Mouse (Mus musculus): ENCODE measurements around the gene Mapk8. TPM values are rescaled to one million over a fixed set of nuclear protein-coding genes. Genes with fewer than 3 reads are reported as not detected.

Mapk8 gene
- 31.9 TPM for polyA plus RNA-seq (2021)

DNA sequence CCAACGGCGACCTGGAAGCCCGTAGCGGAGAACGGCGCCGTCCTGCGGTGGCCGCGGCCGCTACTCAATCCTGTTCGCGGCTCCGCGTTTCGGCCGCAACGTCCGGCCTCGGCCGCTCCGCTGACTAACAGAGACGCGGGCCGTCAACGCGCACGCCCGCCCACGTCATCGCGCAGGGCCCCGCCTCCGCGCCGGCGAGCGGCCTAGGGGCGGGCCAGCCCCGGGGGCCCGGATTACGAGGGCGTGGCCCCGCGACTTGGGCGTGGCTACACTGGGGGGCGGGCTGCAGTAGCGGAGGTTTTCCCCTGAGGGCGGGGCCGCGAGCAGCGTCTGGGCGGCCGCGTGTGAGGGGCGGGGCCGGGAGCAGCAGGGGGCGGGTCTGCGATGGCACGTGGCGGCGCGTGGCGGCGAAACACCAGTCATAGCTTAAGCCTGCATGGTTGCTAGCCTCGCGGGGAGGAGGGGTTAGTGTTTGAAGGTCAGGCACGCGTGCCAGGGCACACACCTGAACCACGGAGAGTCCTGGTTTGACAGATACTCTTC lies at the start of gene Mapk8:
Mapk8 (minus strand) TSS at position 132 of the 543 bp plus-strand sequence.
- peak; percentile 41 for DNase-seq (ENCODE audit: low read depth, low spot score)
- H3K27me3 ChIP-seq, result peaks cover 4% of the 10 kb centered on the region
- ChIA-PET CTCF (interaction anchor here (0.9 kb wide), 1 partner anchor 18 kb away, joined by 4 read pairs; no protein-coding TSS in a partner anchor), POLR2A (interaction anchor here (0.6 kb wide), 1 partner anchor 270 kb away, joined by 3 read pairs; no protein-coding TSS in a partner anchor)
- peak; percentile 97 for ATAC-seq
- in situ Hi-C loops (cut with MboI; ENCODE audit: low pct_unique_long_range_greater_than_20kb), result no loop called here
- TF ChIP-seq CTCF (IDR thresholded peaks at IDR 0.05), result peak; percentile 73

DNA sequence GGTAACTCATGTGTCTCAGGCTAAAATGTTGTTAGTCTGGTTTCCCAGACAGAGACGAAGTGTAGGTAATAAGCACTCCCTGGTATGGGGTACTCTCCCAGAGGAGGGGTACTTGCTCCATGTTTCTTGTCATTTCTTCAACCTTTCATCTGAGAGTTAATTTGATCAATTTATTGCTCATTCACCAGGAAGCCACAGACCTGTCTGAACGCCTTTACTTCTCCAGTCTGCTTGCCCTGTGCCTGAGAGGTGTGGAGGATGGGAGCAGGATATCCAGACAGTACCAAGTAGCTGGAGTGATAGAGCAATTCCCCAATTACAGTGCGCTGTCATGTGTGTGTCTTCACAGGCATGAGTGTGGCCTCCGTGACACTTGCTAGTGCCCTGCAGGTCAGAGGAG lies 48.3 kb upstream of the Mapk8 start:
- POLR2A ChIA-PET, result no interaction called here
- no peak for DNase-seq (ENCODE audit: low read depth, low spot score)

DNA sequence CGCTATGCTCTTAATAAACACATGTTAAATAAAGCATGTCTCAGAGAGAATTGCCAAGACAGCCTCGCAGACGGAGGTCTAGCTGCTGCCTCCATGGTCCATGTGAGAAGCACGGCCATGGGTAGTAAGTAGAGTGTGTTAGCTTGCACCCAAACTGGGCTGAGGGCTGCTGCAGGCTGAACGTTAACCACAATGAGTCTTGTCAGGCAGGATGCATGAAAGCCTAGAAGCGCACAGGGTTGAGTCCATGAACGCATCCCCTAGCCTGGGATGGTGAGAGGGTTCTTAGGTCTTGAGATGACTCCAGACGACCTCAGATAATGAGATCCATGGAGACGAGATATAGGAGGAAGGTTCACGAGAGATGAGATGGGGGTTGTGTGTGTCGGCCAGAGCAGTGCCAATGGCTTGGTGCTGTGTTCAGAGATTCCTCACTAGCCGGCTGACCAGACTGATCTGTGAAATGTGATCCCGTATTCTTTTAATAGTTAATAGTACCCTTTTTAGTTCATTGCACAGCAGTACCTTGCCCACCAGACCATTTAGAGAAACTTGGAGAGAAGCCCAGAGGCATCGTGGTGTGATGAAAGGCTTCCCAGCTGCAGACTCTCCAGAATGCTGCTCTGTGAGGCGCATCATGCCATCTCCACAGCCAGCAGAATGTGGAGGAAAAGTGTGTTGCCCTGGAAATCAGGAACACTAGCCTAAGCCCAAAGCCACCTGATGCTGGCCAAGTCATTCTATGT lies 41.0 kb upstream of the Mapk8 start:
- ChIA-PET CTCF (interaction anchor here (1.2 kb wide), 1 partner anchor 24 kb away, joined by 3 read pairs; no protein-coding TSS in a partner anchor), POLR2A (interaction anchor here (0.6 kb wide), 1 partner anchor 42 kb away, joined by 5 read pairs; no protein-coding TSS in a partner anchor)
- no peak for TF ChIP-seq CTCF (IDR thresholded peaks at IDR 0.05)
- peak; percentile 94 for DNase-seq (ENCODE audit: low read depth, low spot score)
- H3K27me3 ChIP-seq, result no peaks in the 10 kb centered on the region
- ATAC-seq, result peak; percentile 92
- in situ Hi-C loops (cut with MboI; ENCODE audit: low pct_unique_long_range_greater_than_20kb), result no loop called here

More for the DNA sequence above, 48.3 kb upstream of the Mapk8 start:
- TF ChIP-seq CTCF (IDR thresholded peaks at IDR 0.05), result no peak
- no peaks in the 10 kb centered on the region for H3K27me3 ChIP-seq
- CTCF ChIA-PET, result no interaction called here
- in situ Hi-C loops (cut with MboI; ENCODE audit: low pct_unique_long_range_greater_than_20kb), result no loop called here
- ATAC-seq, result no peak

DNA sequence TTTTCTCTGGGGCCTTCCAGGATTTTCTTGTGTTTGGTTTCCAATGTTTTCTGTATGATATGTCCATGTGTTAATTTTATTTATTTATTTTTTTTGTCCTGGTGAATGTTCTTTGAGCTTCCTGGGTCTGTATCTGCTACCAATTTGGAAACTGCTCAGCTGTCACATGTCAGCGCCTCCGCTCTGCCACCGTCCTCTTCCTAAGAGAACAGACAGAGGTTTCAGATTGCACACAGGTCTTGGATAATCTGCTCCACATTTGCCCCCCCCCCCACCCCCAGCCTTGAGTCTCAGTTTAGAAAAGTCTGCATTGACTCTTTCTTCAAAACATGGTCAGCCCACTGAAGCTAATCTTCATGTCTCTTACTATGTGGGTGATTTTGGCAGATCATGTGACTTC lies 35.0 kb upstream of the Mapk8 start:
- no peak for TF ChIP-seq CTCF (IDR thresholded peaks at IDR 0.05)
- no peak for DNase-seq (ENCODE audit: low read depth, low spot score)
- no peaks in the 10 kb centered on the region for H3K27me3 ChIP-seq
- ChIA-PET POLR2A (interaction anchor here (0.7 kb wide), 1 partner anchor 42 kb away, joined by 3 read pairs; no protein-coding TSS in a partner anchor), CTCF (interaction anchor here (1.1 kb wide), 1 partner anchor 9 kb away, joined by 3 read pairs; no protein-coding TSS in a partner anchor)
- ATAC-seq, result no peak
- in situ Hi-C loops (cut with MboI; ENCODE audit: low pct_unique_long_range_greater_than_20kb), result no loop called here

DNA sequence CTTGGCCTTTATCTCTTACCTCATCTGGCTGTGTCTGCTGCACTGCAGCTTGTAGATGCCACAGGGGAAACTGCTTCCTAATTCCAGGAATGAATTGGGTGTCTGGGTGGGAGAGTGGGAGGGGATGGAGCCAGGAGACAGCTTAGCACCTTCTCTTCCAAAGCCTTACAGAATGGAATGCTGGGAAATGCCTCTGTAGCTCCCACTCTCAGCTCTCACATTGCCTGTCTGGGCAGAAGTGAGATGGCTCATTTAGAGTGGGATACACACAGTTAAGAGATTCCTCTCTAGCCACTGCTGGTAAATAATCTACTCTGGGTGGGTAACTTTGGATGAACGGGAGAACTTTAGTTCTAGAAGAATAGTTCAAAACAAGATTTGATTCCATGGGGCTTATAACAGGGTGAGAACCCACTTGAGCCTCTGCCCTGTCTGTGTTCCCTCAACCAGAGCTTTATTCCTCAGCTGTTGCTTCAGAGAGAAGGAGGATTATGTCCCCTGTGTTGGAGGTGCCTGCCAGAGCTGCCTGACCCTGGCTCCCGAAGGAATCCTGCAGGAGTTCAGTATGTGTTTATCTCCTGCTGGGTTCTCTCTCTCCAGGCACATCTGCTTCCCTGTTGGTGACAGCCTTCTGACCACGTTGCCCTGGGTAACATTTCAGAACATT lies 29.3 kb upstream of the Mapk8 start:
- POLR2A ChIA-PET, result no interaction called here
- DNase-seq (ENCODE audit: low read depth, low spot score), result peak; percentile 76

DNA sequence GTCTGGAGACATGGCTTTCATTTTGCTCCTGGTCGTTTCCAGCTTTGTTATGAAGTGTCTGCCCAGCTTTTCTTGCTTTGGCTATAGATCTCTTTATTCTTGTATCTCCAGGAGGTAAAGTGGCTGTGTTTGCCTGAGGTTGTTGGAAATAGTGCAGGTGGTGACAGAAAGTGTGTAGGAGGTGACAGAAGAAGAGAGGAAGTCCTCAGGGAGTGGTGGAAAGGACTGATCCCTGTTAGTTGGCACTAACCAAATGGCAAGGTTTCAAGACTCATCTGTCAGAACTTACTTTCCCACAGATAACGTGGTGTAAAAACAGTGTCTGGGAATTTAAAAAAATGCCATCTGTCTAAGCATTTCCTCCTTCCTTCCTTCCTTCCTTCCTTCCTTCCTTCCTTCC lies 27.5 kb upstream of the Mapk8 start:
- ChIA-PET POLR2A (interaction anchor here (0.7 kb wide), 1 partner anchor 30 kb away, joined by 3 read pairs; no protein-coding TSS in a partner anchor), CTCF (interaction anchor here (1.1 to 1.3 kb wide), 2 partner anchors 10 to 16 kb away, joined by 4 read pairs; no protein-coding TSS in a partner anchor)
- H3K27me3 ChIP-seq, result no peaks in the 10 kb centered on the region
- no peak for DNase-seq (ENCODE audit: low read depth, low spot score)
- TF ChIP-seq CTCF (IDR thresholded peaks at IDR 0.05), result no peak
- in situ Hi-C loops (cut with MboI; ENCODE audit: low pct_unique_long_range_greater_than_20kb), result no loop called here
- ATAC-seq, result no peak

More for the DNA sequence above, 29.3 kb upstream of the Mapk8 start:
- no peaks in the 10 kb centered on the region for H3K27me3 ChIP-seq
- TF ChIP-seq CTCF (IDR thresholded peaks at IDR 0.05), result no peak
- peak; percentile 92 for ATAC-seq
- in situ Hi-C loops (cut with MboI; ENCODE audit: low pct_unique_long_range_greater_than_20kb), result no loop called here
- CTCF ChIA-PET, result interaction anchor here (0.9 kb wide), 1 partner anchor 13 kb away, joined by 3 read pairs; no protein-coding TSS in a partner anchor

DNA sequence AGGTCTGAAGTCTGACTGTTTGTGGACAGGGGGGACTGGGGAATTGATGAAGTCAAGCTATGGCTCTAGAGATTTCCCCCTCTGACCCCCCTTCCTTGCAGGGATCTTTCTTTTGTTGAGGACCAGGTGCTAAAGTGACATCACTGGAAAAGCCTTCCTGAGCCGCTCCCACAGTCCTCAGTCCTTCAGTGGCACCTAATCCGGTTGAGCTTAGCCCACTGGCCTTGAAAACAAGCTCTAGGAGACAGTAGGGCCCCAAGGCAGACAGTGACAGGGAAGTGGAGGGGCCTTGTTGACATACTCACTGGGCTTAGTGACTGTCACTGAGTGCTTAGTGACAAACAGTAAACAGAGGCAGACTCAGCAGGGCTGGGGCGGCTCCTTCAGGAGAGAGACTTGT lies 24.4 kb upstream of the Mapk8 start, which contains the start of gene Frmpd2:
Frmpd2 (plus strand) TSS at position 366 of the 400 bp plus-strand sequence.
- ChIA-PET POLR2A (no interaction called here), CTCF (interaction anchor here (2.0 kb wide), 1 partner anchor 10 kb away, joined by 4 read pairs; no protein-coding TSS in a partner anchor)
- ATAC-seq, result no peak
- in situ Hi-C loops (cut with MboI; ENCODE audit: low pct_unique_long_range_greater_than_20kb), result no loop called here
- no peak for DNase-seq (ENCODE audit: low read depth, low spot score)
- no peak for TF ChIP-seq CTCF (IDR thresholded peaks at IDR 0.05)
- no peaks in the 10 kb centered on the region for H3K27me3 ChIP-seq

DNA sequence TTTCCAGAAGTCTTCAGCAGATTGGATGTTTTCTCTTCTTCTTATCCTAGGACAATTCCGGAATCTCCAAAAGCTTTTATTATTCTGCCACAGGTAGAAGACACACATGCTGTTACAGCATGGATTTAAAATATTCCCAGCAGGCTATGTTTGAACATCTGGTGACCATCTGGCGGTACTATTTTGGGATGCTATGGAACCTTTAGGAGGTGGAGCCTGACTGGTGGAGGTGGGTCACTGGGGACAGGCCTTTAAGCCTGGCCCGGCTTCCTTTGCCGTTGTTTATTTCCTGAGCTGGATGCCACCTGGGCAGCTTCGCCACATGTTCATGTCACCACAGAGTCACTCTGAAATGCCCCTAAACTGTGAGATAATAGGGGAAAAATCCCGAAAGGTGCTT lies 20.8 kb upstream of the Mapk8 start:
- H3K27me3 ChIP-seq, result peaks cover 7% of the 10 kb centered on the region
- DNase-seq (ENCODE audit: low read depth, low spot score), result no peak
- in situ Hi-C loops (cut with MboI; ENCODE audit: low pct_unique_long_range_greater_than_20kb), result no loop called here
- no peak for ATAC-seq
- CTCF ChIA-PET, result no interaction called here
- POLR2A ChIA-PET, result no interaction called here
- no peak for TF ChIP-seq CTCF (IDR thresholded peaks at IDR 0.05)

DNA sequence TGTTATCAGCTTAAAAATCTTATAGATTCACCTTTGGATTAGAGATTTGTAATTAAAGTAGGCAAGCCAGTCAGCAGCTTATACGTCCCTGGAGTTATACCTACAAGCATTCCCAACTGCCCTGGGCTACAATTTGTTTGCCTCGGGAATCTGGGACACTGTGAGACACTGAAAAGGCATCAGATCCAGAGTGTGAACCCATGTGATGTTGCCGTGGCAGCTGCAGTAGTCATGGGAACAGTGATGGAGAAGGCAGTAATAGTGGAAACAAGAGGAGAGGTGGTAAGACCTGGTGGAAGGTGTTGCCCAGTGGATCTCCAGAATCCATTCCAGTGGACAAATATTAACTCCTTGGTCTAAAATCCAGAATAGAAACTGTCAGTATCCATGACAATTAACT lies 16.7 kb upstream of the Mapk8 start:
- DNase-seq (ENCODE audit: low read depth, low spot score) (no peak), ATAC-seq (no peak)
- ChIA-PET CTCF (interaction anchor here (1.4 to 1.5 kb wide), 2 partner anchors 11 to 12 kb away, joined by 3 to 4 read pairs; no protein-coding TSS in a partner anchor), POLR2A (no interaction called here)
- no peak for TF ChIP-seq CTCF (IDR thresholded peaks at IDR 0.05)
- peaks cover 15% of the 10 kb centered on the region for H3K27me3 ChIP-seq
- in situ Hi-C loops (cut with MboI; ENCODE audit: low pct_unique_long_range_greater_than_20kb), result no loop called here

DNA sequence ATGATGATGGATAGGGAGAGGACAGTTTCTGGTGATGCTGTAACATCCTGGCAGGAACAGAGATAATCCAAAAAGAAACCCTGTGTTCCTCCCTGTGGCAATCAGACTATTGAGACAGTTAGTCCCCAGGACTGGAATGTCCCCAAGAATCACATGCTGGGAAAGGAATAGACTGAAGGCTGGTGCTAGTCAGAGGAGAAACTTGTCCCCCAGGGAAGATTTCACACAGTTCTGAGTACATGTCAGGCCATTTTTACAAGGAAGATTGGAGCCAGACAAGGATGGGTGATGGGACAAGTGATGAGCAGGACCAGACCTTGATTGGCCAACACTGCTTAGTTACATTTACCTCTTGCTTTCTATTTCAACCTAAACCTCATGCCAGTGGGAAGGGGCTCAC lies 3.4 kb upstream of the Mapk8 start:
- POLR2A ChIA-PET, result no interaction called here
- in situ Hi-C loops (cut with MboI; ENCODE audit: low pct_unique_long_range_greater_than_20kb), result no loop called here
- H3K27me3 ChIP-seq, result peaks cover 4% of the 10 kb centered on the region
- CTCF ChIA-PET, result interaction anchor here (1.5 kb wide), 1 partner anchor 10 kb away, joined by 3 read pairs; no protein-coding TSS in a partner anchor
- ATAC-seq (no peak), DNase-seq (ENCODE audit: low read depth, low spot score) (no peak)
- TF ChIP-seq CTCF (IDR thresholded peaks at IDR 0.05), result no peak

Measured in Patski (cell line).